Mouse (Mus musculus): ENCODE data around the gene A930009A15Rik.

GRCm38 (mm10) chr10:115583071-115583470, 13.3 kb downstream of the A930009A15Rik start:
- no peak for TF ChIP-seq POLR2A (IDR thresholded peaks at IDR 0.05; ENCODE audit: extremely low read depth, insufficient read depth, low read length)
- TF ChIP-seq CTCF (IDR thresholded peaks at IDR 0.05; ENCODE audit: low read depth, low read length): no peak

Measured in liver, adult 2 months (tissue).